Mouse (Mus musculus) lung, postnatal 0 days (tissue): ENCODE measurements around the gene H2-T24.
"Not testable (repeated sequence)": the region's sequence is repeated elsewhere in the genome, so short reads cannot be mapped to it uniquely, and the experiment has no call there.

Experiments
- CTCF ChIP-seq: IDR thresholded peaks from 2 replicates; pipeline ENCODE4 v1.5.1; 2016; ENCODE audit warnings: antibody characterized with exemption, mild to moderate bottlenecking
- EP300 ChIP-seq: IDR thresholded peaks from 2 replicates; pipeline ENCODE4 v1.6.1; 2016; ENCODE audit warnings: antibody characterized with exemption, mild to moderate bottlenecking, control low read depth

- TF ChIP-seq CTCF = peak; percentile 66
- not testable (repeated sequence) for TF ChIP-seq EP300
These were observed 14.8 kb upstream of the H2-T24 start for GRCm38 (mm10) chr17:36035010-36035638.
